Mouse (Mus musculus): ENCODE results near the gene Crcp. TPM values are rescaled to one million over a fixed set of nuclear protein-coding genes. Genes with fewer than 3 reads are reported as not detected.

Gene Crcp
- polyA plus RNA-seq, 2 experiments: 24.2 to 25.4 TPM

GRCm38 (mm10) chr5:130041262-130041661 is 12.2 kb downstream of the Crcp start:
- H3K9me3 ChIP-seq (ENCODE audit: control insufficient read depth, low read length): no peaks in the 10 kb centered on the region
- 92% methylated on average over 4 of the region's 4 CpGs for WGBS
- H3K4me3 ChIP-seq (replicated peaks; ENCODE audit: low read length): no peak overlapping the region
- H3K4me1 ChIP-seq (ENCODE audit: control insufficient read depth, insufficient read depth, low read length): no peaks in the 10 kb centered on the region
- DNase-seq (ENCODE audit: low spot score) (no peak), ATAC-seq (ENCODE audit: low FRiP score, low read depth) (no peak)
- no peak overlapping the region for H3K27ac ChIP-seq (replicated peaks; ENCODE audit: low read depth, low read length)
- H3K4me2 ChIP-seq (replicated peaks; ENCODE audit: low read depth, low read length, severe bottlenecking): no peak overlapping the region
- H3K36me3 ChIP-seq (ENCODE audit: control insufficient read depth, insufficient read depth, low read length): peaks cover 54% of the 10 kb centered on the region
- no peaks in the 10 kb centered on the region for H3K27me3 ChIP-seq (ENCODE audit: control insufficient read depth, insufficient read depth, low read length)
- no peak overlapping the region for H3K9ac ChIP-seq (ENCODE audit: low read depth, low read length, severe bottlenecking)
- no peak for TF ChIP-seq POLR2A (IDR thresholded peaks at IDR 0.05; ENCODE audit: borderline replicate concordance, extremely low read depth, insufficient read depth, insufficient read length)

DNA sequence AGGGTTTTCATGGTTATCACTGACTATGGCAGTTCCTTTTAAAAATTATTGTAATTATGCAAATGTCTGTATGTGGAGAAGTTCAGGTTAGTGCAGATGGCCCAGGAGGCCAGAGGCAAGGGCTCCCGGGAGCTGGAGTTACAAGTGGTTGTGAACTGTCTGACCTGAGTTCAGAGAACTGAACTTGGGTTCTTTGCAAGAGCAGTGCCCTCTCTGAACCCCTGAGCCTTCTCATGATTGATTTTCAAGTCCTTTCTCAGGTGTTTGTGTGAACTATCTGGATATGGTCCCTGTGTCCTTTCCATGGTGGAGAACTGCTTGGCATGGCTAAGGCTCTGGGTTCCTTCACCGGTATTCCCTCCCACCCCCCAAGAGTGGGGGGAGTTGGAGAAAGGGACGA is 14.7 kb downstream of the Crcp start:
- peaks cover 62% of the 10 kb centered on the region for H3K36me3 ChIP-seq (ENCODE audit: control insufficient read depth, insufficient read depth, low read length)
- no peak overlapping the region for H3K4me2 ChIP-seq (replicated peaks; ENCODE audit: low read depth, low read length, severe bottlenecking)
- H3K4me1 ChIP-seq (ENCODE audit: control insufficient read depth, insufficient read depth, low read length): no peaks in the 10 kb centered on the region
- H3K27me3 ChIP-seq (ENCODE audit: control insufficient read depth, insufficient read depth, low read length): no peaks in the 10 kb centered on the region
- TF ChIP-seq POLR2A (IDR thresholded peaks at IDR 0.05; ENCODE audit: borderline replicate concordance, extremely low read depth, insufficient read depth, insufficient read length): no peak
- H3K27ac ChIP-seq (replicated peaks; ENCODE audit: low read depth, low read length): no peak overlapping the region
- no peak for DNase-seq (ENCODE audit: low spot score)
- 78% methylated on average over 3 of the region's 3 CpGs for WGBS
- no peak for ATAC-seq (ENCODE audit: low FRiP score, low read depth)
- no peak overlapping the region for H3K9ac ChIP-seq (ENCODE audit: low read depth, low read length, severe bottlenecking)
- H3K4me3 ChIP-seq (replicated peaks; ENCODE audit: low read length): no peak overlapping the region
- no peaks in the 10 kb centered on the region for H3K9me3 ChIP-seq (ENCODE audit: control insufficient read depth, low read length)

DNA sequence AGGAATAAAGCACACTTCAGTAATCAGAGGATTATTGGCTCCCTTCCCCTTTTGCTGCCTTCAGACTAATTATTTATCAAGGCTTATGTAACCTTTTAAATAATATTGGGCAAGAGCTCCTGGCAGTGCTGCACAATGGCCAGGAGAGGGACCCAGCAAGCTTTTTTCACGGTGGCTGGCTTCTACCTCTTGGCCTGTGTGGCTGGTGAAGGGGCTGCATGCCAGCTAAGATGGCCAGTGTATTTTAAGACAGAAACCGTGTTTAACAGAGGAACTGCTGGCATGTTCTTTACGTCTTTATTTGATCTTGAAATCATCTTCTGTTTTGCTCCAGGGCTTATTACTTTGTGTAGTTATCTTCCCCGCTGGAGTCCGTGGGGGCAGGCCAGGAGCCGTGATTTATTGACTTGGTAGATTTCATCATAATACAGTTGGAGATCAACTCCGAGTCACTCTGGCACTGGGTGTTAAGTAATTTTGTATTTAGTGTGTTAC is 15.2 kb downstream of the Crcp start:
- Histone ChIP-seq H3K9ac (ENCODE audit: low read depth, low read length, severe bottlenecking) (no peak overlapping the region), H3K4me2 (replicated peaks; ENCODE audit: low read depth, low read length, severe bottlenecking) (no peak overlapping the region), H3K27me3 (ENCODE audit: control insufficient read depth, insufficient read depth, low read length) (no peaks in the 10 kb centered on the region), H3K27ac (replicated peaks; ENCODE audit: low read depth, low read length) (no peak overlapping the region), H3K4me1 (ENCODE audit: control insufficient read depth, insufficient read depth, low read length) (no peaks in the 10 kb centered on the region), H3K9me3 (ENCODE audit: control insufficient read depth, low read length) (no peaks in the 10 kb centered on the region), H3K4me3 (replicated peaks; ENCODE audit: low read length) (no peak overlapping the region), H3K36me3 (ENCODE audit: control insufficient read depth, insufficient read depth, low read length) (peaks cover 66% of the 10 kb centered on the region)
- ATAC-seq (ENCODE audit: low FRiP score, low read depth) (no peak), DNase-seq (ENCODE audit: low spot score) (no peak)
- no peak for TF ChIP-seq POLR2A (IDR thresholded peaks at IDR 0.05; ENCODE audit: borderline replicate concordance, extremely low read depth, insufficient read depth, insufficient read length)
- 71% methylated on average over 7 of the region's 7 CpGs for WGBS

GRCm38 (mm10) chr5:130046100-130046499 is 17.0 kb downstream of the Crcp start:
- no peak for TF ChIP-seq POLR2A (IDR thresholded peaks at IDR 0.05; ENCODE audit: borderline replicate concordance, extremely low read depth, insufficient read depth, insufficient read length)
- no peaks in the 10 kb centered on the region for H3K9me3 ChIP-seq (ENCODE audit: control insufficient read depth, low read length)
- no peaks in the 10 kb centered on the region for H3K4me1 ChIP-seq (ENCODE audit: control insufficient read depth, insufficient read depth, low read length)
- DNase-seq (ENCODE audit: low spot score) (no peak), ATAC-seq (ENCODE audit: low FRiP score, low read depth) (no peak)
- H3K9ac ChIP-seq (ENCODE audit: low read depth, low read length, severe bottlenecking): no peak overlapping the region
- no peaks in the 10 kb centered on the region for H3K27me3 ChIP-seq (ENCODE audit: control insufficient read depth, insufficient read depth, low read length)
- H3K4me2 ChIP-seq (replicated peaks; ENCODE audit: low read depth, low read length, severe bottlenecking): no peak overlapping the region
- H3K27ac ChIP-seq (replicated peaks; ENCODE audit: low read depth, low read length): no peak overlapping the region
- no peak overlapping the region for H3K4me3 ChIP-seq (replicated peaks; ENCODE audit: low read length)
- peaks cover 59% of the 10 kb centered on the region for H3K36me3 ChIP-seq (ENCODE audit: control insufficient read depth, insufficient read depth, low read length)
- WGBS: 90% methylated on average over 7 of the region's 7 CpGs

GRCm38 (mm10) chr5:130046589-130046988 is 17.5 kb downstream of the Crcp start:
- ATAC-seq (ENCODE audit: low FRiP score, low read depth) (no peak), DNase-seq (ENCODE audit: low spot score) (no peak)

GRCm38 (mm10) chr5:130047013-130047412 is 17.9 kb downstream of the Crcp start:
- DNase-seq (ENCODE audit: low spot score): no peak
- no peak overlapping the region for H3K9ac ChIP-seq (ENCODE audit: low read depth, low read length, severe bottlenecking)
- WGBS: 75% methylated on average over 6 of the region's 6 CpGs
- no peak for TF ChIP-seq POLR2A (IDR thresholded peaks at IDR 0.05; ENCODE audit: borderline replicate concordance, extremely low read depth, insufficient read depth, insufficient read length)
- no peaks in the 10 kb centered on the region for H3K4me1 ChIP-seq (ENCODE audit: control insufficient read depth, insufficient read depth, low read length)
- H3K4me3 ChIP-seq (replicated peaks; ENCODE audit: low read length): no peak overlapping the region
- no peaks in the 10 kb centered on the region for H3K27me3 ChIP-seq (ENCODE audit: control insufficient read depth, insufficient read depth, low read length)
- no peak for ATAC-seq (ENCODE audit: low FRiP score, low read depth)
- no peak overlapping the region for H3K27ac ChIP-seq (replicated peaks; ENCODE audit: low read depth, low read length)
- peaks cover 62% of the 10 kb centered on the region for H3K36me3 ChIP-seq (ENCODE audit: control insufficient read depth, insufficient read depth, low read length)
- H3K4me2 ChIP-seq (replicated peaks; ENCODE audit: low read depth, low read length, severe bottlenecking): no peak overlapping the region
- H3K9me3 ChIP-seq (ENCODE audit: control insufficient read depth, low read length): no peaks in the 10 kb centered on the region

More at GRCm38 (mm10) chr5:130046589-130046988, 17.5 kb downstream of the Crcp start:
- no peaks in the 10 kb centered on the region for H3K4me1 ChIP-seq (ENCODE audit: control insufficient read depth, insufficient read depth, low read length)
- no peak overlapping the region for H3K27ac ChIP-seq (replicated peaks; ENCODE audit: low read depth, low read length)
- H3K4me3 ChIP-seq (replicated peaks; ENCODE audit: low read length): no peak overlapping the region
- no peaks in the 10 kb centered on the region for H3K9me3 ChIP-seq (ENCODE audit: control insufficient read depth, low read length)
- 75% methylated on average over 10 of the region's 10 CpGs for WGBS
- no peak overlapping the region for H3K9ac ChIP-seq (ENCODE audit: low read depth, low read length, severe bottlenecking)
- H3K27me3 ChIP-seq (ENCODE audit: control insufficient read depth, insufficient read depth, low read length): no peaks in the 10 kb centered on the region
- peaks cover 64% of the 10 kb centered on the region for H3K36me3 ChIP-seq (ENCODE audit: control insufficient read depth, insufficient read depth, low read length)
- no peak overlapping the region for H3K4me2 ChIP-seq (replicated peaks; ENCODE audit: low read depth, low read length, severe bottlenecking)
- no peak for TF ChIP-seq POLR2A (IDR thresholded peaks at IDR 0.05; ENCODE audit: borderline replicate concordance, extremely low read depth, insufficient read depth, insufficient read length)
